10 mouse cellular contexts compared by ENCODE assay signal in genomic region chr6:38048800-38049561, GRCm38 (mm10). TPM values are rescaled to one million over a fixed set of nuclear protein-coding genes. Genes with fewer than 3 reads are reported as not detected.
DNase-seq lines count a peak whose midpoint lies in the region; ATAC-seq and TF ChIP-seq lines count a peak whose summit lies in the region.
"Had no signal": no experiment of that assay in that cellular context is flagged by ENCODE, and none has a peak within 500 bp of the region (broad histone marks: within the 10 kb centered on the region; RNA-seq: fewer than 3 reads in every experiment).

No protein-coding gene starts in this region.

- no peak for DNase-seq in hindbrain, embryonic 14.5 days (ENCODE audit: low spot score)
- peak; percentile 26 for DNase-seq in ES-CJ7 (ENCODE audit: low read depth, low spot score)
- peak in 1 of 2 experiments; percentile 23 for DNase-seq in heart, adult 2 months
- no peak for DNase-seq in adrenal gland, postnatal 25 days

- H3K36me3 ChIP-seq in hindbrain, embryonic 13.5 days = no peaks in the 10 kb centered on the region
- H3K36me3 ChIP-seq in hindbrain, embryonic 14.5 days (replicated peaks; ENCODE audit: control insufficient read depth, insufficient read depth) = no peaks in the 10 kb centered on the region
- H3K36me3 ChIP-seq in heart, adult 2 months (ENCODE audit: control insufficient read depth, insufficient read depth, low read length) = no peaks in the 10 kb centered on the region
- H3K36me3 ChIP-seq in limb, embryonic 13.5 days = no peaks in the 10 kb centered on the region
- no peaks in the 10 kb centered on the region for H3K36me3 ChIP-seq in intestine, postnatal 0 days (ENCODE audit: control insufficient read depth, insufficient read depth)

- no peaks in the 10 kb centered on the region for H3K79me2 ChIP-seq in heart, adult 2 months (replicated peaks; ENCODE audit: control insufficient read depth, insufficient read depth, low read length)

- no peak for TF ChIP-seq POLR2A in heart, adult 2 months (IDR thresholded peaks at IDR 0.05; ENCODE audit: insufficient read depth, low read depth, low read length)

- no peak for ATAC-seq in hindbrain, embryonic 13.5 days (ENCODE audit: low FRiP score)
- ATAC-seq in hindbrain, embryonic 14.5 days (ENCODE audit: low FRiP score) = no peak
- ATAC-seq in limb, embryonic 13.5 days (ENCODE audit: low FRiP score, low read depth) = no peak
- no peak for ATAC-seq in intestine, postnatal 0 days
- no peak for ATAC-seq in cerebellum, adult (ENCODE audit: insufficient number of reproducible peaks, low FRiP score, low TSS enrichment)
- ATAC-seq: hindbrain, postnatal 0 days had no signal

- H3K4me2 ChIP-seq in hindbrain, embryonic 13.5 days = no peak overlapping the region
- no peak overlapping the region for H3K4me2 ChIP-seq in hindbrain, embryonic 14.5 days (replicated peaks)
- H3K4me2 ChIP-seq in limb, embryonic 13.5 days (replicated peaks) = no peak overlapping the region
- no peak overlapping the region for H3K4me2 ChIP-seq in intestine, postnatal 0 days (replicated peaks; ENCODE audit: low read depth)

- H3K9ac ChIP-seq in hindbrain, embryonic 13.5 days = no peak overlapping the region
- no peak overlapping the region for H3K9ac ChIP-seq in hindbrain, embryonic 14.5 days
- H3K9ac ChIP-seq in heart, adult 2 months (ENCODE audit: low read depth, low read length) = no peak overlapping the region
- H3K9ac ChIP-seq in limb, embryonic 13.5 days = no peak overlapping the region
- no peak overlapping the region for H3K9ac ChIP-seq in intestine, postnatal 0 days (ENCODE audit: low read depth, low read length)

- H3K27ac ChIP-seq in hindbrain, embryonic 13.5 days = 0 out of 2 replicates have a peak overlapping the region, but pooled peaks have one; percentile 32
- H3K27ac ChIP-seq in hindbrain, embryonic 14.5 days = no peak overlapping the region
- peak overlapping the region; percentile 24 for H3K27ac ChIP-seq in heart, adult 2 months
- peak overlapping the region; percentile 63; the same call in 1 of the 2 replicates for H3K27ac ChIP-seq in limb, embryonic 13.5 days
- H3K27ac ChIP-seq in intestine, postnatal 0 days (ENCODE audit: low read depth, low read length) = no peak overlapping the region
- H3K27ac ChIP-seq: hindbrain, postnatal 0 days had no signal

- H3K9me3 ChIP-seq in hindbrain, embryonic 13.5 days = no peaks in the 10 kb centered on the region
- no peaks in the 10 kb centered on the region for H3K9me3 ChIP-seq in hindbrain, embryonic 14.5 days (ENCODE audit: control insufficient read depth, low read length)
- H3K9me3 ChIP-seq in limb, embryonic 13.5 days = 0 out of 2 replicates have a peak, but pooled peaks cover 3% of the 10 kb centered on the region
- H3K9me3 ChIP-seq in intestine, postnatal 0 days (ENCODE audit: control insufficient read depth) = no peaks in the 10 kb centered on the region

- no peak for TF ChIP-seq EP300 in heart, adult 2 months (IDR thresholded peaks at IDR 0.05; ENCODE audit: insufficient read depth, low read depth, low read length)

- H3K4me1 ChIP-seq in hindbrain, embryonic 13.5 days (replicated peaks) = no peaks in the 10 kb centered on the region
- H3K4me1 ChIP-seq in hindbrain, embryonic 14.5 days (replicated peaks; ENCODE audit: control insufficient read depth, insufficient read depth, low read length) = no peaks in the 10 kb centered on the region
- H3K4me1 ChIP-seq in heart, adult 2 months (ENCODE audit: control insufficient read depth, insufficient read depth, low read length) = peaks cover 7% of the 10 kb centered on the region
- peaks cover 41% of the 10 kb centered on the region for H3K4me1 ChIP-seq in limb, embryonic 13.5 days
- no peaks in the 10 kb centered on the region for H3K4me1 ChIP-seq in intestine, postnatal 0 days (replicated peaks; ENCODE audit: control insufficient read depth, insufficient read depth, low read length)

- 62% methylated on average over 6 of the region's 6 CpGs for WGBS in hindbrain, embryonic 13.5 days
- 54% methylated on average over 6 of the region's 6 CpGs for WGBS in hindbrain, embryonic 14.5 days
- WGBS in heart, adult 2 months = 35% methylated on average over 6 of the region's 6 CpGs
- 54% methylated on average over 6 of the region's 6 CpGs for WGBS in limb, embryonic 13.5 days
- WGBS in intestine, postnatal 0 days = 53% methylated on average over 6 of the region's 6 CpGs

- intact Hi-C loops in heart, adult 2 months (cut with DNase I) = no loop called here

- H3K27me3 ChIP-seq in hindbrain, embryonic 13.5 days = no peaks in the 10 kb centered on the region
- no peaks in the 10 kb centered on the region for H3K27me3 ChIP-seq in hindbrain, embryonic 14.5 days (ENCODE audit: control insufficient read depth, insufficient read depth, low read length)
- no peaks in the 10 kb centered on the region for H3K27me3 ChIP-seq in heart, adult 2 months (ENCODE audit: control insufficient read depth, insufficient read depth, low read length)
- H3K27me3 ChIP-seq in limb, embryonic 13.5 days = no peaks in the 10 kb centered on the region
- H3K27me3 ChIP-seq in intestine, postnatal 0 days (replicated peaks; ENCODE audit: control insufficient read depth, insufficient read depth, low read length) = no peaks in the 10 kb centered on the region
- H3K27me3 ChIP-seq: CH12.LX had no signal

- TF ChIP-seq CTCF in heart, adult 2 months (IDR thresholded peaks at IDR 0.05) = no peak
- TF ChIP-seq CTCF in intestine, postnatal 0 days (IDR thresholded peaks at IDR 0.05; ENCODE audit: low read depth) = no peak

- H3K4me3 ChIP-seq in hindbrain, embryonic 13.5 days = no peak overlapping the region
- H3K4me3 ChIP-seq in hindbrain, embryonic 14.5 days (replicated peaks; ENCODE audit: low read length) = no peak overlapping the region
- H3K4me3 ChIP-seq in heart, adult 2 months = no peak overlapping the region
- H3K4me3 ChIP-seq in limb, embryonic 13.5 days = no peak overlapping the region
- no peak overlapping the region for H3K4me3 ChIP-seq in intestine, postnatal 0 days (ENCODE audit: low read depth, low read length)

RNA-seq across cellular contexts. Expression of gene Svopl, which starts 2.2 kb away (rescaled TPM):
- polyA plus RNA-seq in hindbrain, embryonic 13.5 days (2015; fragmentation: Nextera tagmentation; extraction: Ambion mirVana) = 1.5 and 3.1 TPM in 2 replicates
- 0.81 and 1.6 TPM in 2 replicates for polyA plus RNA-seq in hindbrain, embryonic 14.5 days (2014; fragmentation: Nextera tagmentation; extraction: Ambion mirVana)
- total RNA-seq in heart, adult 2 months (2021) = under 1 TPM; 0.39 to 0.41 TPM
- 0.85 and 2.1 TPM in 2 replicates for polyA plus RNA-seq in heart, adult 2 months (2012; rRNA removed)
- polyA plus RNA-seq in limb, embryonic 13.5 days (2015; fragmentation: Nextera tagmentation; extraction: Ambion mirVana) = 3.1 and 3.2 TPM in 2 replicates
- polyA plus RNA-seq in intestine, postnatal 0 days (2015; fragmentation: Nextera tagmentation; extraction: Ambion mirVana) = 0.68 and 0.94 TPM in 2 replicates
- 1.7 and 1.9 TPM in 2 replicates for total RNA-seq in adrenal gland, postnatal 25 days (2021)
- total RNA-seq: CH12.LX; hindbrain, postnatal 0 days had no signal

Comparison
In these comparisons a context has a peak if more than half of its experiments do, and no peak if none do; other contexts are left out.
1. H3K27ac ChIP-seq: peak in hindbrain, embryonic 13.5 days (single experiment), heart, adult 2 months (single experiment) and limb, embryonic 13.5 days (single experiment); none in hindbrain, embryonic 14.5 days (single experiment) and intestine, postnatal 0 days (single experiment).